Mouse (Mus musculus) intestine, embryonic 16.5 days (tissue): ENCODE data around the gene Pld1. TPM values are rescaled to one million over a fixed set of nuclear protein-coding genes. Genes with fewer than 3 reads are reported as not detected.
A peak's percentile ranks its signal among the peaks of the same experiment; 100 is the strongest.

Experiments
- ATAC-seq: fragments of 200-750 bp; cut with Nextera tagmentation; 2 replicates; pipeline ENCODE4 v1.8.0; 2017; ENCODE audit warnings: moderate TSS enrichment, moderate library complexity
- H3K27ac ChIP-seq: fragments of 300-500 bp; sonication (generic); 2 replicates; pipeline ENCODE4 v1.5.1; 2014; ENCODE audit warnings: mild to moderate bottlenecking, low read length
- H3K27me3 ChIP-seq: fragments of 300-500 bp; sonication (generic); replicated peaks from 2 replicates; pipeline ENCODE4 v1.6.1; 2014; ENCODE audit warnings: low read length, control low read depth, mixed read lengths; ENCODE audit not compliant: control insufficient read depth, insufficient read depth
- H3K36me3 ChIP-seq: fragments of 300-500 bp; sonication (generic); 2 replicates; pipeline ENCODE4 v1.6.1; 2014; ENCODE audit warnings: low read length, control low read depth; ENCODE audit not compliant: control insufficient read depth, insufficient read depth
- H3K4me1 ChIP-seq: fragments of 300-500 bp; sonication (generic); 2 replicates; pipeline ENCODE4 v1.6.1; 2014; ENCODE audit warnings: low read length, control low read depth, mixed read lengths; ENCODE audit not compliant: control insufficient read depth, insufficient read depth
- H3K4me2 ChIP-seq: fragments of 300-500 bp; sonication (generic); 2 replicates; pipeline ENCODE4 v1.6.1; 2014; ENCODE audit warnings: low read depth, low read length, control low read depth
- H3K4me3 ChIP-seq: fragments of 300-500 bp; sonication (generic); 2 replicates; pipeline ENCODE4 v1.5.1; 2014; ENCODE audit warnings: mild to moderate bottlenecking, low read length
- H3K9ac ChIP-seq: fragments of 300-500 bp; sonication (generic); 2 replicates; pipeline ENCODE4 v1.6.1; 2014; ENCODE audit warnings: low read depth, low read length
- H3K9me3 ChIP-seq: fragments of 300-500 bp; sonication (generic); 2 replicates; pipeline ENCODE4 v1.6.1; 2016; ENCODE audit warnings: low read length, control low read depth; ENCODE audit not compliant: control insufficient read depth
- WGBS: fragments of 180-500 bp; shearing (Covaris S2); extraction: QIAGEN DNeasy Blood & Tissue Kit; methylation state at CpG from one replicate; pipeline ENCODE4 v1.1.7; 2014; 5-methylcytosine and 5-hydroxymethylcytosine counted together
- polyA plus RNA-seq: library from polyadenylated mRNA; unstranded; fragments of >200 nt; fragmentation: Nextera tagmentation; extraction: Ambion mirVana; gene quantifications from 2 replicates; pipeline ENCODE4 v1.2.1, GENCODE M21; 2015

The Pld1 gene
- polyA plus RNA-seq, 1 experiment from 2014 or later, result 22.3 TPM

DNA sequence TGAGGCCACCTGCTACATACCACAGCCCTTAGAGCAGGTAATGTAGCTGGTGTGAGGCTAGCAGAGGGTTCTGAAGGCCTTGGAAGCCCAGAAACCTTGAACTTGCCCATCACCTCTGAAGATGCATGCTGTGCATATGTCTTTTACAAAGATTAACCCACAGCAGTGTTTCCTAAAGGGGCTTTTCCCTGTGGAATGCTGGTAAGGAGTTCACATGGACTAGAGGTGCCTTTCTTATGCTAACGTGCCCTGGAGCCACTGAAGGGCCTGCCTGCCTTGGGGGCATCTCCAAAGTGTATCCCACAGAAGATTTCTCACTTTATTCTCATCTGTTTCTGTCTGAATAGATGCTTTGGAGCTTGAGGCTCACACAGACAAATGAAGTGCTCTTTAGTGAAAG is 152.8 kb downstream of the Pld1 start:
- 63% methylated on average over 1 of the region's 1 CpGs for WGBS
- no peak for ATAC-seq
- H3K4me3 ChIP-seq, result no peak overlapping the region
- no peak overlapping the region for H3K27ac ChIP-seq
- peaks cover 2% of the 10 kb centered on the region; the same call in 1 of the 2 replicates for H3K36me3 ChIP-seq
- no peak overlapping the region for H3K4me2 ChIP-seq
- no peaks in the 10 kb centered on the region for H3K27me3 ChIP-seq
- no peaks in the 10 kb centered on the region for H3K4me1 ChIP-seq
- no peaks in the 10 kb centered on the region for H3K9me3 ChIP-seq
- H3K9ac ChIP-seq, result no peak overlapping the region

- Histone ChIP-seq H3K27me3 (no peaks in the 10 kb centered on the region), H3K27ac (no peak overlapping the region), H3K4me3 (no peak overlapping the region), H3K9ac (no peak overlapping the region), H3K4me1 (no peaks in the 10 kb centered on the region), H3K4me2 (no peak overlapping the region), H3K36me3 (peaks cover 2% of the 10 kb centered on the region; the same call in 1 of the 2 replicates), H3K9me3 (no peaks in the 10 kb centered on the region)
- 84% methylated on average over 2 of the region's 2 CpGs for WGBS
- no peak for ATAC-seq
These were observed 153.2 kb downstream of the Pld1 start for GRCm38 (mm10) chr3:28091741-28092140.

- H3K9ac ChIP-seq, result no peak overlapping the region
These were observed 155.3 kb downstream of the Pld1 start for GRCm38 (mm10) chr3:28093684-28094302.

GRCm38 (mm10) chr3:28095451-28095850 is 157.0 kb downstream of the Pld1 start:
- 94% methylated on average over 9 of the region's 9 CpGs for WGBS
- H3K4me2 ChIP-seq, result no peak overlapping the region
- H3K4me3 ChIP-seq, result no peak overlapping the region
- H3K27me3 ChIP-seq, result no peaks in the 10 kb centered on the region
- H3K27ac ChIP-seq, result no peak overlapping the region
- no peaks in the 10 kb centered on the region for H3K9me3 ChIP-seq
- no peaks in the 10 kb centered on the region for H3K4me1 ChIP-seq
- H3K9ac ChIP-seq, result no peak overlapping the region
- H3K36me3 ChIP-seq, result peaks cover 2% of the 10 kb centered on the region; the same call in 1 of the 2 replicates
- no peak for ATAC-seq

More at GRCm38 (mm10) chr3:28093684-28094302, 155.3 kb downstream of the Pld1 start:
- Histone ChIP-seq H3K4me2 (no peak overlapping the region), H3K4me1 (no peaks in the 10 kb centered on the region), H3K4me3 (no peak overlapping the region), H3K9me3 (no peaks in the 10 kb centered on the region), H3K36me3 (peaks cover 2% of the 10 kb centered on the region; the same call in 1 of the 2 replicates), H3K27ac (no peak overlapping the region), H3K27me3 (no peaks in the 10 kb centered on the region)
- WGBS, result 70% methylated on average over 9 of the region's 9 CpGs
- ATAC-seq, result no peak

GRCm38 (mm10) chr3:28099175-28099574 is 160.7 kb downstream of the Pld1 start:
- H3K27me3 ChIP-seq, result no peaks in the 10 kb centered on the region
- H3K4me1 ChIP-seq, result no peaks in the 10 kb centered on the region
- H3K4me3 ChIP-seq, result no peak overlapping the region
- 87% methylated on average over 9 of the region's 9 CpGs for WGBS
- no peak overlapping the region for H3K9ac ChIP-seq
- peaks cover 2% of the 10 kb centered on the region; the same call in 1 of the 2 replicates for H3K36me3 ChIP-seq
- no peaks in the 10 kb centered on the region for H3K9me3 ChIP-seq
- H3K27ac ChIP-seq, result no peak overlapping the region
- no peak overlapping the region for H3K4me2 ChIP-seq
- no peak for ATAC-seq

GRCm38 (mm10) chr3:28104992-28105391 is 166.5 kb downstream of the Pld1 start:
- no peak overlapping the region for H3K4me3 ChIP-seq
- no peak overlapping the region for H3K9ac ChIP-seq
- peaks cover 3% of the 10 kb centered on the region; the same call in 1 of the 2 replicates for H3K4me1 ChIP-seq
- no peaks in the 10 kb centered on the region for H3K27me3 ChIP-seq
- H3K36me3 ChIP-seq, result no peaks in the 10 kb centered on the region
- ATAC-seq, result no peak
- no peaks in the 10 kb centered on the region for H3K9me3 ChIP-seq
- no peak overlapping the region for H3K27ac ChIP-seq
- WGBS, result 84% methylated on average over 1 of the region's 1 CpGs
- H3K4me2 ChIP-seq, result no peak overlapping the region

GRCm38 (mm10) chr3:28107446-28108004 is 169.0 kb downstream of the Pld1 start:
- peak; percentile 69 for ATAC-seq
- H3K9ac ChIP-seq, result no peak overlapping the region
- no peaks in the 10 kb centered on the region for H3K27me3 ChIP-seq
- WGBS, result 36% methylated on average over 6 of the region's 6 CpGs
- no peak overlapping the region for H3K4me3 ChIP-seq
- no peaks in the 10 kb centered on the region for H3K36me3 ChIP-seq
- peaks cover 3% of the 10 kb centered on the region; the same call in 1 of the 2 replicates for H3K4me1 ChIP-seq
- no peak overlapping the region for H3K4me2 ChIP-seq
- H3K9me3 ChIP-seq, result no peaks in the 10 kb centered on the region
- no peak overlapping the region for H3K27ac ChIP-seq

DNA sequence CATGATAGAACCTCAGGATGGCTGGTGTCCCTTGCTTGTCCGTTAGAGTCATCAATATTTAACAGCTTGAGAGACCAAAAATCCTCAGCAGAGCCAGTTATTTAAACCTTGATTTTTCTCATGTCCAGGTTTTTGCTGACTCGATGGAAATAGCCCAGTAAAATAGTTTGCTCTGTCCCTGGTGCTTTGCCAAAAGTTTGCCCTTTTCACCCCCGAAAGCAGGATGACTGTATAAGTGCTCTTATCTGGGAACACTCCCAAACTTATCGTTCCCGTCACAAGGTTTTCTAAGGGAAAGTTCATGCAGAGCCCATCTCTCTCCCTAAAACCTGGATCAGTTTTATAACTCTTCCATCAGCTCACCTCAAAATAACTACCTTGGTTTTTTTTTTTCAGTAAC is 173.0 kb downstream of the Pld1 start:
- Histone ChIP-seq H3K4me2 (no peak overlapping the region), H3K9ac (no peak overlapping the region), H3K27me3 (no peaks in the 10 kb centered on the region), H3K36me3 (peaks cover 5% of the 10 kb centered on the region; the same call in 1 of the 2 replicates), H3K4me1 (peaks cover 3% of the 10 kb centered on the region; the same call in 1 of the 2 replicates), H3K9me3 (no peaks in the 10 kb centered on the region), H3K4me3 (no peak overlapping the region), H3K27ac (no peak overlapping the region)
- 51% methylated on average over 5 of the region's 5 CpGs for WGBS
- ATAC-seq, result no peak

- no peak overlapping the region for H3K27ac ChIP-seq
- H3K4me1 ChIP-seq, result no peaks in the 10 kb centered on the region
- H3K27me3 ChIP-seq, result no peaks in the 10 kb centered on the region
- H3K9me3 ChIP-seq, result no peaks in the 10 kb centered on the region
- H3K9ac ChIP-seq, result no peak overlapping the region
- WGBS, result 92% methylated on average over 2 of the region's 2 CpGs
- ATAC-seq, result no peak
- no peak overlapping the region for H3K4me3 ChIP-seq
- peaks cover 5% of the 10 kb centered on the region; the same call in 1 of the 2 replicates for H3K36me3 ChIP-seq
- no peak overlapping the region for H3K4me2 ChIP-seq
These were observed 175.4 kb downstream of the Pld1 start for GRCm38 (mm10) chr3:28113881-28114280.
